Mouse (Mus musculus): ENCODE data around the gene Fblim1. TPM values are rescaled to one million over a fixed set of nuclear protein-coding genes. Genes with fewer than 3 reads are reported as not detected.

Fblim1 gene
- total and polyA plus RNA-seq, 2 experiments from 2014 or later = 57.5 to 61.5 TPM

DNA sequence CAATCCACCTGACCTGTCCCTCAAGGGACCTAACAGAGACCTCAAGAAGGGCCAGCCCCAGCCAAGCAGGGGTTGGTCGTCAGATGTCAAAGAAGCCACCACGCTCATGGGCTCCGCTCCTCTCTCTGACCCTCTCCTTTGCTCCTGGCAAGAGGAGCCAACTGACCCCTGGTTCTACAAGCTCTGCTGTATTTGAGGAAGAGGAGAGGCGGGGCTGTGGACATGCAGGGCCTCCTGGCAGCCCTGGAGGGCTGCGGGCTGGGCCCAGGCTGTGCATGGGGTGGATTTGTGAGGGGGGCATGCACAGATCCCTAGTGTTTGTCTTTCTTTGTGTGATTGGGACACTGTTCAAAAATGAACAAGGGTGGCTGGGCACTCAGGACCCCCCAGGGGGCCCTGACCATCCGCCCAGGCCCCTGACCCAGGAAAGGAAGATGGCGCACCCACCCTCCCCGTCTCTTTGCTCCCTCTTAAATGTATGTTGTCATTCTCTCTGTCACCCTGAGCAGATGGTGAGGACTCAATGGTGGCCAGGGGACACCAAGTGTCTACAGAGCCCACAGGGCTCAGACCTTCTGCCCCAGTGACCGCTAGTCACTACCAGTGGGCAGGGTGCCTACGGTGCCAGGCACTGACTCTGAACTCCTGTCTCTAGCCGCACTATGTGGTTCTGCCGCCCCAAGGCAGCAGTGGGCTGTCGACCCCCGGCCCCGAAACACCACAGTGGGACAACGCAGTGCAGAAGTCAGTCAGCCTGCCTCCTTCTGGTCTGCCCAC, 20.1 kb upstream of the Fblim1 start:
- Histone ChIP-seq H3K4me1 (ENCODE audit: control insufficient read depth, insufficient read depth) (peaks cover 8% of the 10 kb centered on the region), H3K27me3 (ENCODE audit: control insufficient read depth, insufficient read depth, low read length) (no peaks in the 10 kb centered on the region), H3K9ac (replicated peaks; ENCODE audit: low read depth, low read length) (no peak overlapping the region), H3K27ac (ENCODE audit: low read depth) (no peak overlapping the region), H3K4me3 (ENCODE audit: low read depth, low read length) (no peak overlapping the region), H3K9me3 (replicated peaks; ENCODE audit: control insufficient read depth, low read length) (no peaks in the 10 kb centered on the region), H3K4me2 (ENCODE audit: low read depth, low read length) (no peak overlapping the region), H3K36me3 (replicated peaks; ENCODE audit: control insufficient read depth, insufficient read depth, low read length) (peaks cover 55% of the 10 kb centered on the region)
- DNase-seq (ENCODE audit: low spot score) (no peak), ATAC-seq (ENCODE audit: insufficient read depth, low read depth) (no peak)
- WGBS = 92% methylated on average over 16 of the region's 16 CpGs
- TF ChIP-seq CTCF (IDR thresholded peaks at IDR 0.05; ENCODE audit: low read depth) (no peak), EP300 (IDR thresholded peaks at IDR 0.05; ENCODE audit: low read depth) (no peak)

DNA sequence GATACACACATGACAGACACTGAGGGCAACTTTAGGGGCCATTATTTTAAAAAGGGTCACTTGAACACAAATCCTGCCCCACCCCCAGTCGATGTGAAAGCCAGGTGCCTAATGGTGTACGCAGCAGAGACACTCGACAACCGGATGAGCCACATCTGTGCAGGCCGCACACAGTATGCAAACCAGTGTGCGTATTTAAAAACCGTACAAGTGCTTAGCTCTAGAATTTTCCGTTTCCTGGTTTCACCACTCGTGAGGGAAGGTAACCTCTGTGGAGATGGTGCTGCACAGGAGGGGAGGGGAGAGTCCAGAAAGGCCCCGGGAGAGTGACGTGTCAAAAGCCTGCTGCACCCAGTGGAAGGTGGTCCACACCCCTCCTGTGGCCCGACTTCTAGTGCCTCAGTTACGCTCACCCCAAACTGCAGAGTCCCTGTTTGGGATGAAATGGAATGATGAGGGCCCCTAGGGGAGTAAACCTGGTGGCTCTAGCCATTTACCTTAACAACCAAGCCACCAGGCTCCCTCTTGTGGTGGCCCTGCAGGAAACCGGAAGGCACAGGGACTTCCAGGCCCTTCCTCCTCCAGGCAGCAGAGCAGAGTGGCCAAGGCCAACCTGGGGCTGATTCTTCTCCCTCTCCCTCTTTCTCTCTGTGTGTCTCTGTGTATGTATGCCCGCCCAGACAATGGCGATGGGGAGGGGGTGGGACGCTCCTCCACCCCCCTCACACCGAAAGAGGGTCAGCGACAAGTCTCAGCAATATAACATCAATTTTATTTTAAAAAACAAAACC, 19.3 kb upstream of the Fblim1 start:
- Histone ChIP-seq H3K4me2 (ENCODE audit: low read depth, low read length) (no peak overlapping the region), H3K27me3 (ENCODE audit: control insufficient read depth, insufficient read depth, low read length) (no peaks in the 10 kb centered on the region), H3K36me3 (replicated peaks; ENCODE audit: control insufficient read depth, insufficient read depth, low read length) (peaks cover 47% of the 10 kb centered on the region), H3K4me3 (ENCODE audit: low read depth, low read length) (no peak overlapping the region), H3K27ac (ENCODE audit: low read depth) (peak overlapping the region; percentile 91; the same call in 1 of the 2 replicates), H3K9ac (replicated peaks; ENCODE audit: low read depth, low read length) (no peak overlapping the region), H3K4me1 (ENCODE audit: control insufficient read depth, insufficient read depth) (peaks cover 8% of the 10 kb centered on the region), H3K9me3 (replicated peaks; ENCODE audit: control insufficient read depth, low read length) (no peaks in the 10 kb centered on the region)
- WGBS = 79% methylated on average over 19 of the region's 19 CpGs
- DNase-seq (ENCODE audit: low spot score) (peak; percentile 49), ATAC-seq (ENCODE audit: insufficient read depth, low read depth) (no peak)
- TF ChIP-seq EP300 (IDR thresholded peaks at IDR 0.05; ENCODE audit: low read depth) (no peak), CTCF (IDR thresholded peaks at IDR 0.05; ENCODE audit: low read depth) (peak; percentile 54)

GRCm38 (mm10) chr4:141624134-141624533, 18.2 kb upstream of the Fblim1 start:
- Histone ChIP-seq H3K27me3 (ENCODE audit: control insufficient read depth, insufficient read depth, low read length) (no peaks in the 10 kb centered on the region), H3K27ac (ENCODE audit: low read depth) (peak overlapping the region; percentile 91), H3K36me3 (replicated peaks; ENCODE audit: control insufficient read depth, insufficient read depth, low read length) (peaks cover 37% of the 10 kb centered on the region), H3K4me1 (ENCODE audit: control insufficient read depth, insufficient read depth) (peaks cover 8% of the 10 kb centered on the region), H3K9me3 (replicated peaks; ENCODE audit: control insufficient read depth, low read length) (no peaks in the 10 kb centered on the region), H3K4me2 (ENCODE audit: low read depth, low read length) (no peak overlapping the region), H3K9ac (replicated peaks; ENCODE audit: low read depth, low read length) (no peak overlapping the region), H3K4me3 (ENCODE audit: low read depth, low read length) (no peak overlapping the region)
- TF ChIP-seq EP300 (IDR thresholded peaks at IDR 0.05; ENCODE audit: low read depth) (no peak), CTCF (IDR thresholded peaks at IDR 0.05; ENCODE audit: low read depth) (no peak)
- DNase-seq (ENCODE audit: low spot score) (no peak), ATAC-seq (ENCODE audit: insufficient read depth, low read depth) (peak; percentile 15; the same call in 1 of the 2 replicates)
- WGBS = 84% methylated on average over 8 of the region's 8 CpGs

GRCm38 (mm10) chr4:141623666-141624065, 17.8 kb upstream of the Fblim1 start, which contains the start of gene Slc25a34:
TSS of gene Slc25a34 (minus strand) at chr4:141623821.
- peak within 1 kb of the TSS; percentile 91 for H3K27ac ChIP-seq (ENCODE audit: low read depth)
- no peaks in the 10 kb centered on the region for H3K9me3 ChIP-seq (replicated peaks; ENCODE audit: control insufficient read depth, low read length)
- H3K27me3 ChIP-seq (ENCODE audit: control insufficient read depth, insufficient read depth, low read length) = no peaks in the 10 kb centered on the region
- peaks cover 10% of the 10 kb centered on the region for H3K4me1 ChIP-seq (ENCODE audit: control insufficient read depth, insufficient read depth)
- WGBS = 25% methylated on average over 1 of the region's 1 CpGs
- TF ChIP-seq EP300 (IDR thresholded peaks at IDR 0.05; ENCODE audit: low read depth) (peak; percentile 57; the same call in 1 of the 2 replicates), CTCF (IDR thresholded peaks at IDR 0.05; ENCODE audit: low read depth) (peak; percentile 32)
- H3K4me2 ChIP-seq (ENCODE audit: low read depth, low read length) = peak within 1 kb of the TSS; percentile 46
- H3K9ac ChIP-seq (replicated peaks; ENCODE audit: low read depth, low read length) = no peak within 1 kb of the TSS; the same call in 1 of the 2 replicates
- H3K4me3 ChIP-seq (ENCODE audit: low read depth, low read length) = peak within 1 kb of the TSS; percentile 26; the same call in 1 of the 2 replicates
- ATAC-seq (ENCODE audit: insufficient read depth, low read depth) (peak; percentile 94), DNase-seq (ENCODE audit: low spot score) (peak; percentile 92)
- peaks cover 32% of the 10 kb centered on the region for H3K36me3 ChIP-seq (replicated peaks; ENCODE audit: control insufficient read depth, insufficient read depth, low read length)

DNA sequence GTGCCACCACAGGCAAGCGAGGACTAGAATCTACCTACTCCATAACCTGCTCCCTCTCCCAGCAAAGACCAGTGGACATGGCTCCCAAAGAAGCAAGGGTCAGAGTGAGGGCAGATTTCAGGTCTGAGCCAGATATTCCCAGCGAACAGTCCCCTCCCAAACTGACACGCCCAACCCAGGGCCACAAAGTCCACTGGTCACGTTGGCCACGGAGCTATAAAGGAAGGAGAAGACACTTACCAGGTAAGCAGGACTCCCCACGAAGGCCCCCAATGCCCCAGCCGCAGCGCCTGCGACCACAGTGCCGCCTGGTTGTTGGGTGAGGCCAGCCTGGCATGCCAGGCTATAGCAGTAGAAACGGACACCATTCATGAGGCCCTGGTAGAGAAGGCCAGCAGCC, 17.1 kb upstream of the Fblim1 start:
- WGBS = 86% methylated on average over 11 of the region's 11 CpGs
- H3K36me3 ChIP-seq (replicated peaks; ENCODE audit: control insufficient read depth, insufficient read depth, low read length) = peaks cover 26% of the 10 kb centered on the region
- H3K4me1 ChIP-seq (ENCODE audit: control insufficient read depth, insufficient read depth) = peaks cover 14% of the 10 kb centered on the region
- peak overlapping the region; percentile 91 for H3K27ac ChIP-seq (ENCODE audit: low read depth)
- TF ChIP-seq CTCF (IDR thresholded peaks at IDR 0.05; ENCODE audit: low read depth) = no peak
- H3K9ac ChIP-seq (replicated peaks; ENCODE audit: low read depth, low read length) = no peak overlapping the region; the same call in 1 of the 2 replicates
- ATAC-seq (ENCODE audit: insufficient read depth, low read depth) (no peak), DNase-seq (ENCODE audit: low spot score) (no peak)
- no peaks in the 10 kb centered on the region for H3K27me3 ChIP-seq (ENCODE audit: control insufficient read depth, insufficient read depth, low read length)
- H3K4me2 ChIP-seq (ENCODE audit: low read depth, low read length) = peak overlapping the region; percentile 46
- H3K9me3 ChIP-seq (replicated peaks; ENCODE audit: control insufficient read depth, low read length) = no peaks in the 10 kb centered on the region
- peak overlapping the region; percentile 26; the same call in 1 of the 2 replicates for H3K4me3 ChIP-seq (ENCODE audit: low read depth, low read length)

Data from heart, postnatal 0 days (tissue).